Mouse (Mus musculus) kidney, adult 2 months (tissue): ENCODE data around the gene C5ar1. TPM values are rescaled to one million over a fixed set of nuclear protein-coding genes. Genes with fewer than 3 reads are reported as not detected.

Source experiments
- DNase-seq: peaks from one replicate; pipeline ENCODE4 v3.0.0; 2021
- H3K27ac ChIP-seq: fragments of 200-500 bp; 2 replicates; pipeline ENCODE4 v1.5.1; 2012; ENCODE audit warnings: low read depth, low read length, control low read depth, inconsistent platforms; ENCODE audit not compliant: insufficient read depth
- H3K27me3 ChIP-seq: fragments of 200-500 bp; replicated peaks from 2 replicates; pipeline ENCODE4 v1.6.1; 2012; ENCODE audit warnings: mild to moderate bottlenecking, moderate library complexity, low read length, inconsistent platforms; ENCODE audit not compliant: control insufficient read depth, insufficient read depth
- H3K36me3 ChIP-seq: fragments of 200-500 bp; 2 replicates; pipeline ENCODE4 v1.6.1; 2012; ENCODE audit warnings: mild to moderate bottlenecking, moderate library complexity, low read length, inconsistent platforms; ENCODE audit not compliant: control insufficient read depth, insufficient read depth
- H3K4me1 ChIP-seq: fragments of 200-500 bp; 2 replicates; pipeline ENCODE4 v1.6.1; 2011; ENCODE audit warnings: low read length; ENCODE audit not compliant: control insufficient read depth, insufficient read depth
- H3K4me3 ChIP-seq: fragments of 200-500 bp; 2 replicates; pipeline ENCODE4 v1.5.1; 2011; ENCODE audit warnings: mild to moderate bottlenecking, low read depth, low read length, control low read depth; ENCODE audit not compliant: insufficient read depth
- CTCF ChIP-seq: fragments of 200-500 bp; conservative IDR thresholded peaks from 2 replicates; pipeline ENCODE4 v1.5.1; 2011; ENCODE audit warnings: low read depth, mild to moderate bottlenecking, control low read depth, low read length, moderate library complexity, mixed read lengths; ENCODE audit not compliant: insufficient read depth, insufficient read length
- POLR2A ChIP-seq: fragments of 200-500 bp; IDR thresholded peaks from one replicate; pipeline ENCODE4 v1.6.1; 2011; ENCODE audit warnings: low read depth, low read length, control low read depth
- WGBS: fragments of 180-500 bp; shearing (Covaris S2); methylation state at CpG from one replicate; pipeline ENCODE4 v1.1.7; 2018; 5-methylcytosine and 5-hydroxymethylcytosine counted together
- polyA plus RNA-seq: library from polyadenylated mRNA; depleted of rRNA; stranded (reverse); fragments of >200 nt; gene quantifications from 2 replicates; pipeline ENCODE4 v1.2.3, GENCODE M21; 2012

C5ar1 gene
- polyA plus RNA-seq, 1 experiment, result 4.2 TPM

DNA sequence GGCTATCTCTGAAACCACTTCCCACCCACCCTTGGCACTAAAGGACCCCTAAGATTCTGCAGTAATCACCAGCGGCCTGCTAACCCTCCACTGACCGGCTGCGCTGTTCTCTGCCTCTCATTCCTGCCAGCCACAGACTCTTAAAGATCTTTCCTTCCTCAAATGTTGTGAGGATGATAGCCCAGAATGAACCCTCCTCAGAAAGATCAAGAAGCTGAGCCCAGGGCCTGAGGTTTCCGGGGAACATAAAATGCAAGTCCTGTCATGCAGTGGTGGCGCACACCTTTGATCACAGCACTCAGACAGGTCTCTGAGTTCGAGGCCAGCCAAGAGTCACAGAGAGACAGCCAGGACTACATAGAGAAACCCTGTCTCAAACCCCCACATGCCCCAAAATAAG lies 17.1 kb downstream of the C5ar1 start:
- Histone ChIP-seq H3K36me3 (no peaks in the 10 kb centered on the region), H3K27ac (no peak overlapping the region), H3K4me3 (no peak overlapping the region), H3K4me1 (no peaks in the 10 kb centered on the region), H3K27me3 (no peaks in the 10 kb centered on the region)
- TF ChIP-seq CTCF (no peak), POLR2A (no peak)
- no peak for DNase-seq
- WGBS, result 72% methylated on average over 6 of the region's 6 CpGs

DNA sequence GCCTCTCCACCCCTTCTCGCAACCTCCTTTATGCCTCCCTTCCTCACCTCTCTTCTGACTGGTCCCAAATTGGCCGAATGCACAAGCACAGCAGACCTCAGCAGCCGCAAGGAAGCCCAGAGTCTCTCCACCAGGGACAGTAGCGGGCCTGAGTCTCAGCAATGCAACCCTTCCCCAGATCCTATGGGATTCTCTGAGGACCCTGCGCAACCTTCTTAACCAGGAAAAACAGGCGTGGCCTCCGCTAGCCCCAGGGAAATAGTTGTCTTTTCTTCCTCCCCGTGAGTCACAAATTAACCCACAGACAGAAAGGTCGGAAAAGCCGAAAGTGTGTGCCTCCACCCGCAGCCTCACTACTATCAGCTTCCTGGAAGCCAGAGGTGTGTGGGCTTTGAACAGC lies 17.6 kb downstream of the C5ar1 start:
- no peak for DNase-seq
- Histone ChIP-seq H3K4me3 (no peak overlapping the region), H3K27me3 (no peaks in the 10 kb centered on the region), H3K27ac (no peak overlapping the region), H3K36me3 (no peaks in the 10 kb centered on the region), H3K4me1 (no peaks in the 10 kb centered on the region)
- TF ChIP-seq CTCF (0 out of 2 replicates have a peak, but pooled peaks have one; percentile 7), POLR2A (no peak)
- WGBS, result 58% methylated on average over 11 of the region's 11 CpGs

DNA sequence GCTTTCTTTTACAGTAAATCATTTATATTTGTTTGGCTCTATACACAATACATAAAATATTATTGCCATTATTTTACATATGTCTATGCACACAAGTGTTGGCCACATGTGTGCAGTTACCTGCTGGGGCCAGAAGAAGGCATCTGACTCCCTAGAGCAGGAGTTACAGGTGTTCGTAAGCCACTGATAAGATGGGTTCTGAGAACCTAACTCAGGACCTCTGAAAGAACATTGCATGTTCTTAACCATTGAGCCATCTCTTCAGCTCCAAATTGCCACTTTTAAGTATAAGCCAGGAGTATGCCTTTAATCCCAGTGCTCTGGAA lies 18.4 kb downstream of the C5ar1 start:
- Histone ChIP-seq H3K27ac (no peak overlapping the region), H3K27me3 (no peaks in the 10 kb centered on the region), H3K36me3 (no peaks in the 10 kb centered on the region), H3K4me1 (no peaks in the 10 kb centered on the region), H3K4me3 (no peak overlapping the region)
- 98% methylated on average over 1 of the region's 1 CpGs for WGBS
- TF ChIP-seq CTCF, result no peak
- no peak for DNase-seq

DNA sequence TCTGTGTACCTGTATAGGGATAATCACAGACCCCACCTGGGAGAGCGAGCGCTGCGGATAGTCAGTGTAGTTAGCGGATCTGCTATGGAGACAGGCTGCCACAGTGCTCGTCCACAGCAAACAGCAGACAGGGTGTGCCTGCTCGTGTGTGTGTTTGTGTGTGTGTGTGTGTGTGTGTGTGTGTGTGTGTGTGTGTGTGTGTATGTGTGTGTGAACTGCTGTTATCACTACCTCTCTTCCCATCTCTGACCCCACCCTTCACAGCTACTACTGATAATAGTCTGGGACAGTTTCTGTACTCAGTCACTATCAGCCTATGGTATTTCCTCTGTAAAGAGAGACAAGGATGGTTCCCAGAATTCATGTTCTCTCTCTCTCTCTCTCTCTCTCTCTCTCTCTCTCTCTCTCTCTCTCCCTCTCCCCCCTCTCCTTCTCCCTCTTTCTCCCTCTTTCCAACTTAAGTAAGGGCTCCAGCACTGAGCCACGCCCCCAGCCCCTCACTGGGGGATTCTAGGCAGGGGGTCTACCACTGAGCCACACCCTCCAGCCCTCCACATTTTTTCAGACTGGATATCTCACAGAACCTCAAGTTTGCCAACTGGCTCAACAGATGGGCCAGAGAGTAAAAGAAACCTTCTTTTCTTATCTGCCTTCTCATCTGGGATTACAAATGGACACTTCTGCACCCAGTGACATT lies 18.9 kb downstream of the C5ar1 start:
- H3K36me3 ChIP-seq, result no peaks in the 10 kb centered on the region
- H3K27me3 ChIP-seq, result no peaks in the 10 kb centered on the region
- TF ChIP-seq CTCF, result no peak
- no peak for TF ChIP-seq POLR2A
- H3K4me1 ChIP-seq, result no peaks in the 10 kb centered on the region
- H3K27ac ChIP-seq, result no peak overlapping the region
- 85% methylated on average over 7 of the region's 7 CpGs for WGBS
- DNase-seq, result no peak
- H3K4me3 ChIP-seq, result no peak overlapping the region

DNA sequence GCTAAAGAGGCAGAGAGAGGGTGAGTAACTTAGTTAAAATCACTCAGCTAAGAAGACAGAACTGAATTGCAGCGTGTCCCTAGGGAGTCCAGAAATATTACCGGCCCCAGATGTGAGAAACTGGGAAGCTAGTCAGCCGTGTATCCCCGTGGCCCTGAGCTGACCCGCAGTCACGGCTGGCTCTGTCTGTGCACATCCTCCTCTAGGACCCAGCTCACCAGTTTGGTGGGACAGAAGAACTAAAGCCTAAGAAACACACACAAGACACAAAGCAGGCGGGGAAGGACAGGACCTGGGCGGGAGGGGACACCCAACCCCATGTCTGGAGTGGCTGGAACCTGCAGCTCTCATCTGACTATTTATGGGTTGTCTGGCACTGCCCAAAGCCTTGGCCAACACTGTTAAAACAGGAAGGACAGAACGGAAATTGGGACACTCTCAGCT lies 19.8 kb downstream of the C5ar1 start:
- H3K4me3 ChIP-seq, result no peak overlapping the region
- 16% methylated on average over 9 of the region's 9 CpGs for WGBS
- no peak overlapping the region; the same call in 1 of the 2 replicates for H3K27ac ChIP-seq
- no peaks in the 10 kb centered on the region for H3K36me3 ChIP-seq
- DNase-seq, result peak; percentile 25
- no peaks in the 10 kb centered on the region for H3K27me3 ChIP-seq
- no peaks in the 10 kb centered on the region for H3K4me1 ChIP-seq
- TF ChIP-seq POLR2A (no peak), CTCF (no peak)

DNA sequence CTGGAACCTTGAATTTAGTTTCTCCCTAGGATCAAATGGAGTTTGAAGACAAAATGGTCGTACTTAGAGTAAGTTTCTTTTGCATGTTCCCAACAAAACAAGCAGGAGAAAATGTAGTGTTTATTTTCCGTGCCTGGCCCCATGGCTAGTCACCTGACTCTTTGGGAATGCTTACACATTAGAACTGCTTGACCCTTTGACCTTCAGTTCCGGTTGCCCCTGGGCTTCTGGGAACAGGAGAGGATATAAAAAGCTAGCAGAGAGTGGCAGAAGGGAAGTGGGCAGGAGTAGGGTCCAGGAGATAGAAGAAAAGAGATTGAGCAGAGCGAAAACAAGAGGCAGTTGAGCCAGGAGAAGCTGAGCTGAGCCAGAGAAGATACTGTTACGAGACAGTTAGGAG lies 29.5 kb downstream of the C5ar1 start:
- peak; percentile 84 for DNase-seq

DNA sequence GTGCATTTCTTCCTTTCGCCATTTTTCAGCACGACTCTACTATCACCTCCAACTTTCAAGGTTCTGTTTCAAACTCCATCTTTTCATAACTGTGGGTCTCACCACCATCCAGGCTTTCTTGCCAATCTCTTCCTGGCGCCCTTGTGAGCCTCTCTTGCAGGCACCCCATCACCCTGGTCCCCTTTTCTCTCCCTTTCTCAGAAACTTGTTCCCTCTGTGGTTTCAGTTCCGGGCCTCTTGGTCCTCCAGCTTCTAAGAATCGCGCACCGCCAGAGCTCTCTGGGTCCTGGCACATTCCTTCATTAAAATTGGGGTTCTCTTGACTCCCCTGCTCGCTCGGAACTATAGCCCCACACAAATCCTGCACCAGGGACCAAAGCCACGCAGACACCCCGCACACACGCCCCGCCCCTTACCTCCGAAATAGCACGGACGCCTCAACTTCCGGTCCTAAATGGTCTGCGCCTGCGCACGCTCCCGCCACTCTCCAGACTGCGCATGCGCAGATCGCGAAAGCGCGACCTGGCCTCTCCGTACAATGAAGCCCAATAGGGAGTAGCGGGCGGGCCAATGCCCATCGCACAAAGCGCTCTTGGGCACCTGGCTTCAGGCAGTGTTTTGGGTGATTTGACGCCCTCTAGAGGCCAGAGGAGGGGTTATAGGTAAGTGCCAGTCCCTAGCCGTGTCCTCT lies 37.6 kb downstream of the C5ar1 start, which contains the start of gene Dhx34:
Dhx34 (minus strand) TSS at position 456 of the 691 bp plus-strand sequence.
- Histone ChIP-seq H3K27ac (peak within 1 kb of the TSS; percentile 83), H3K4me1 (peaks cover 6% of the 10 kb centered on the region; the same call in 1 of the 2 replicates), H3K27me3 (no peaks in the 10 kb centered on the region), H3K36me3 (no peaks in the 10 kb centered on the region; the same call in 1 of the 2 replicates), H3K4me3 (peak within 1 kb of the TSS; percentile 81)
- DNase-seq, result peak; percentile 98
- WGBS, result 1% methylated on average over 34 of the region's 34 CpGs
- peak; percentile 67 for TF ChIP-seq POLR2A
- peak; percentile 69 for TF ChIP-seq CTCF

More for the DNA sequence above, 29.5 kb downstream of the C5ar1 start:
- Histone ChIP-seq H3K4me3 (no peak overlapping the region), H3K36me3 (no peaks in the 10 kb centered on the region), H3K27ac (peak overlapping the region; percentile 91), H3K4me1 (peaks cover 16% of the 10 kb centered on the region), H3K27me3 (no peaks in the 10 kb centered on the region)
- 36% methylated on average over 5 of the region's 5 CpGs for WGBS
- TF ChIP-seq POLR2A, result no peak
- TF ChIP-seq CTCF, result no peak
